Mouse (Mus musculus) neural tube, embryonic 12.5 days (tissue): ENCODE data around the gene Gas7. TPM values are rescaled to one million over a fixed set of nuclear protein-coding genes. Genes with fewer than 3 reads are reported as not detected.

Experiments
- ATAC-seq: fragments of 200-750 bp; cut with Nextera tagmentation; 2 replicates; pipeline ENCODE4 v1.8.0; 2017; ENCODE audit warnings: low read depth, mild to moderate bottlenecking, moderate TSS enrichment, moderate library complexity; ENCODE audit not compliant: low FRiP score
- H3K27ac ChIP-seq: fragments of 300-500 bp; sonication (generic); 2 replicates; pipeline ENCODE4 v1.5.1; 2016
- H3K27me3 ChIP-seq: fragments of 300-500 bp; sonication (generic); replicated peaks from 2 replicates; pipeline ENCODE4 v1.6.1; 2016; ENCODE audit warnings: mild to moderate bottlenecking
- H3K36me3 ChIP-seq: fragments of 300-500 bp; sonication (generic); 2 replicates; pipeline ENCODE4 v1.6.1; 2016; ENCODE audit warnings: mild to moderate bottlenecking
- H3K4me1 ChIP-seq: fragments of 300-500 bp; sonication (generic); 2 replicates; pipeline ENCODE4 v1.6.1; 2016
- H3K4me2 ChIP-seq: fragments of 300-500 bp; sonication (generic); replicated peaks from 2 replicates; pipeline ENCODE4 v1.6.1; 2016; ENCODE audit warnings: mild to moderate bottlenecking
- H3K4me3 ChIP-seq: fragments of 300-500 bp; sonication (generic); 2 replicates; pipeline ENCODE4 v1.5.1; 2016
- H3K9ac ChIP-seq: fragments of 300-500 bp; sonication (generic); 2 replicates; pipeline ENCODE4 v1.6.1; 2016; ENCODE audit warnings: mild to moderate bottlenecking
- H3K9me3 ChIP-seq: fragments of 300-500 bp; sonication (generic); 2 replicates; pipeline ENCODE4 v1.6.1; 2016; ENCODE audit warnings: mild to moderate bottlenecking
- WGBS: fragments of 180-500 bp; shearing (Covaris S2); methylation state at CpG from one replicate; pipeline ENCODE4 v1.1.7; 2016; 5-methylcytosine and 5-hydroxymethylcytosine counted together
- polyA plus RNA-seq: library from polyadenylated mRNA; unstranded; fragments of >200 nt; fragmentation: Nextera tagmentation; extraction: Ambion mirVana; gene quantifications from 2 replicates; pipeline ENCODE4 v1.2.1, GENCODE M21; 2016

The Gas7 gene
- polyA plus RNA-seq, 1 experiment from 2014 or later, result 4.5 TPM

GRCm38 (mm10) chr11:67727095-67727494, 271.9 kb downstream of the Gas7 start:
- H3K4me3 ChIP-seq, result no peak overlapping the region
- H3K27ac ChIP-seq, result no peak overlapping the region
- no peak overlapping the region for H3K4me2 ChIP-seq
- no peak for ATAC-seq
- WGBS, result 84% methylated on average over 6 of the region's 6 CpGs
- no peaks in the 10 kb centered on the region for H3K36me3 ChIP-seq
- H3K27me3 ChIP-seq, result no peaks in the 10 kb centered on the region
- no peak overlapping the region for H3K9ac ChIP-seq
- H3K4me1 ChIP-seq, result no peaks in the 10 kb centered on the region
- H3K9me3 ChIP-seq, result no peaks in the 10 kb centered on the region

GRCm38 (mm10) chr11:67728726-67729125, 273.5 kb downstream of the Gas7 start:
- Histone ChIP-seq H3K27me3 (no peaks in the 10 kb centered on the region), H3K4me2 (no peak overlapping the region), H3K4me1 (no peaks in the 10 kb centered on the region), H3K9me3 (no peaks in the 10 kb centered on the region), H3K4me3 (no peak overlapping the region), H3K9ac (no peak overlapping the region), H3K36me3 (no peaks in the 10 kb centered on the region), H3K27ac (no peak overlapping the region)
- ATAC-seq, result no peak

- no peaks in the 10 kb centered on the region for H3K27me3 ChIP-seq
- H3K27ac ChIP-seq, result no peak overlapping the region
- H3K4me3 ChIP-seq, result no peak overlapping the region
- no peaks in the 10 kb centered on the region for H3K4me1 ChIP-seq
- no peaks in the 10 kb centered on the region for H3K9me3 ChIP-seq
- WGBS, result 89% methylated on average over 2 of the region's 2 CpGs
- no peak overlapping the region for H3K4me2 ChIP-seq
- no peak overlapping the region for H3K9ac ChIP-seq
- H3K36me3 ChIP-seq, result no peaks in the 10 kb centered on the region
- ATAC-seq, result no peak
Observed at GRCm38 (mm10) chr11:67731056-67731455, 275.8 kb downstream of the Gas7 start.

- Histone ChIP-seq H3K9me3 (no peaks in the 10 kb centered on the region), H3K4me3 (no peak overlapping the region), H3K27ac (no peak overlapping the region), H3K4me1 (no peaks in the 10 kb centered on the region), H3K36me3 (no peaks in the 10 kb centered on the region), H3K4me2 (no peak overlapping the region), H3K9ac (no peak overlapping the region), H3K27me3 (no peaks in the 10 kb centered on the region)
- no peak for ATAC-seq
- 88% methylated on average over 1 of the region's 1 CpGs for WGBS
Observed at GRCm38 (mm10) chr11:67733726-67734125, 278.5 kb downstream of the Gas7 start.

GRCm38 (mm10) chr11:67734597-67734996, 279.4 kb downstream of the Gas7 start:
- Histone ChIP-seq H3K9me3 (no peaks in the 10 kb centered on the region), H3K4me1 (no peaks in the 10 kb centered on the region), H3K9ac (no peak overlapping the region), H3K27me3 (no peaks in the 10 kb centered on the region), H3K27ac (no peak overlapping the region), H3K4me2 (no peak overlapping the region), H3K36me3 (no peaks in the 10 kb centered on the region), H3K4me3 (no peak overlapping the region)
- no peak for ATAC-seq
- WGBS, result 70% methylated on average over 3 of the region's 3 CpGs

- 90% methylated on average over 6 of the region's 6 CpGs for whole genome bisulfite sequencing
- H3K4me1 ChIP-seq, result no peaks in the 10 kb centered on the region
- ATAC-seq, result no peak
Observed at GRCm38 (mm10) chr11:67738345-67738744, 283.1 kb downstream of the Gas7 start.

More at GRCm38 (mm10) chr11:67738345-67738744, 283.1 kb downstream of the Gas7 start:
- Histone ChIP-seq H3K27ac (no peak overlapping the region), H3K9me3 (no peaks in the 10 kb centered on the region), H3K4me2 (no peak overlapping the region), H3K36me3 (no peaks in the 10 kb centered on the region), H3K9ac (no peak overlapping the region), H3K4me3 (no peak overlapping the region), H3K27me3 (no peaks in the 10 kb centered on the region)

Other genes starting within 250 kb of the Gas7 start
- 0.05 and 0.06 TPM in 2 replicates for gene Myh4, start 217.4 kb upstream of the Gas7 start, polyA plus RNA-seq
- 1.6 and 2.1 TPM in 2 replicates for gene Myh8, start 178.3 kb upstream of the Gas7 start, polyA plus RNA-seq
- gene Myh13, start 133.8 kb upstream of the Gas7 start, polyA plus RNA-seq, result not detected in 2 replicates
- not detected in 2 replicates for gene Rcvrn, start 239.9 kb downstream of the Gas7 start, polyA plus RNA-seq